Mouse (Mus musculus) inflammation-experienced regulatory T-cells, adult 6 months (primary cell): Measurements from ENCODE around the gene Dtd1. TPM values are rescaled to one million over a fixed set of nuclear protein-coding genes. Genes with fewer than 3 reads are reported as not detected.

Source experiments
- ATAC-seq: one replicate; pipeline ENCODE4 v1.8.0; 2017
- polyA plus RNA-seq, 3 experiments: library from polyadenylated mRNA; unstranded; fragments of 100-300 nt; shearing (Covaris generic); gene quantifications; one replicate each; pipeline ENCODE4 v1.2.1; 2017

Gene Dtd1
- polyA plus RNA-seq, 3 experiments from 2014 or later: 64.8 to 90.8 (median 83.9) TPM

- no peak for ATAC-seq
Measured at GRCm38 (mm10) chr2:144715211-144715768, 115.6 kb downstream of the Dtd1 start.

GRCm38 (mm10) chr2:144716248-144716647, 116.6 kb downstream of the Dtd1 start:
- no peak for ATAC-seq

DNA sequence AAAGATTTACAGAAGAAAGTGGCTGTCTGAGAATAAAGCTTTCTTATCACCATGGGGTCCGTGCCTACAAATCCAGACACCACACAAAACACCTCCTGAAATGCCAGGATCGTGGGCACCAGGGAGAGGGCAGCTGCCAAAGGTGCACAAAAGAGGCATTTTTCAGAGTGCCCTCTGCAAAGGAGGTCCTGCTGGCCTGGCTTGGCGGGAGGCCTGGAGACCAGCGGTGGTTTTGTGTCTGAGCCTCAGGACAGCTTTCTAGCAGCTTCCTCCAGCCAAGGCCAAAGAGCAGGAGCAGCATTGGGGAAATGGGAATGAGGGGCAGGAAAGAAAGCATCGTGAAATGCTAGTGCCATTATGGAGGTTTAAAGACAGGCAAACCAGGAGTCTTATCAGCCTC, 118.6 kb downstream of the Dtd1 start:
- no peak for ATAC-seq

DNA sequence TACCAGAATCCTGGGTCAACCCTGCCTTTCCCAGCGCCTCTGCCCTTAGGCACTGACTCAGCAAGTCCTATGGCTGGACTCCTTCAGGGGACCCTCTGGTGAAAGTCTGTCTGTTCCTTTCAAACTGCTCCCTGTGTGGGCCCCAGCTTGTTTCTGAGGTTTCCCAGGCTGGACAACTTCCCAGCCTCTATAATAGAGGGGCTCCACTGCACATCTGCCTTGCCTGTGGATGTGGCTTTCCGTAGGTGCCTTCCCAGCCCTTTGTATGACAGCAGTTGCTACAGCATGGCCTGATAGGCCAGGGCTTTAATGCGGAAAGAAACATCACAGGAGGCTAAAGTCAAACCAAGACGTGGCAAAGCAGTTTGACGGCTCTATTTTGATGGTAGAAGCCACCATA, 119.6 kb downstream of the Dtd1 start:
- no peak for ATAC-seq

DNA sequence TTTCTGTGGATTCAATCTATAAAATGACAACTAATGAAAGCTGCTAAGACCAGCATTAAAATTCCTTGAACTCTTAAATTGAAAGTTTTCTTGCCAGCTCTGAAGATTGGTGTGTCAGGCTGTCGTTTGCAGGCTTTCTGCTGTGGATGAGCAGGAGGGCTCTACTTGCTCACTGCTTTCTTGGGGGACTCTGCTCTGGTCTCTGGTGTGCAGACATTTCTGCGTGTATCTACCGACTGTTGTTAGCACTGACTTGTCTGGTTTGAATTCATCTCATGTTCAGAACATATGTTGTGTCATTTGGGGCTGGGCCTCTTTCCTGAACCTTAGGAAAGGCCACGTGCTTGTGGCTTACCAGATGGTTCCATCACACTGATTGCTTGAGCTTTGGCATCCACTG, 120.0 kb downstream of the Dtd1 start:
- no peak for ATAC-seq

DNA sequence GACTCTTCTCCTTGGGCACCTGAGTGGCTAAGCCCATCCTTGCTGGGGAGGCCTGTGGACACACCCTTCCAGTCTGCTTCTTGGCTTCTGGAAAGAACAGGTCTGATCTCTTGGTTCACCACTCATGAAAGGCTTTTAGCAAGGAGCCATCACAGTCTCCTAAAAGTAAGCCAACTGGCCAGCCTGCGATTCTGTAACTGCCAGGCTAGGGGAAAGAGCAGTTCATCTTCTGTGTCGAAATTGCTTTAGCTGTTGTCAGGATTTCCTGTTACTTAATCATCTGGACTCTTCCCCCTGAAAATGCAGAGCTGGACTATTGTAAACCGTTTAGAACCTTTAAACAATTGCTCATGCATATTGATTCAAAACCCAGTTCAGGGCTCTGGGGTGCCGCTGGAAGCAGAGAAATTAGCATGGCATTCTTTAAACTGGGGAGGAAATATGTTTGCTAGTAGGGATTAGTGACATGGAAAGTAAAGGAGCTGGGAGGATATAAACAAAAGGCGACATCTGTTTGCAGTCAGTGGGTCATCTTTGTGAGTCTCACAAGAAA, 120.8 kb downstream of the Dtd1 start:
- ATAC-seq: no peak

DNA sequence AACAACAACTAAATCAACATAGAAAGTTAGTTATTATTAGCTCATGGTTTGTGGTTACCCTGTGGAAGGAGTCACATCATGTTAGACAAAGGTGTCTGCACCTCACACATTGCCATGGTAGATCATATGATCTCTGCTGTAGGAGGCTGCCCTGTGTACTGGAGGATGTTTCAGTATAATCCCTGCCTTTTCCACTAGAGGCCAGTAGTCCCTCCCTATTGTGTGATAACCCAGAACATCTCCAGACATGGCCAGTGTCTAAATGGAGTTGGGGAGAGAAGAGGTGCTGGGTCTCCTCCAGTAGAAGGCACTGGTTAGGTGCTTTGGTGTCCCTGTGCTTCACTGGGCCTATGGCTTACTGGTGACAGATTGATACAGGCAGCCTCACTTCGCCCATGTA, 125.0 kb downstream of the Dtd1 start:
- no peak for ATAC-seq

DNA sequence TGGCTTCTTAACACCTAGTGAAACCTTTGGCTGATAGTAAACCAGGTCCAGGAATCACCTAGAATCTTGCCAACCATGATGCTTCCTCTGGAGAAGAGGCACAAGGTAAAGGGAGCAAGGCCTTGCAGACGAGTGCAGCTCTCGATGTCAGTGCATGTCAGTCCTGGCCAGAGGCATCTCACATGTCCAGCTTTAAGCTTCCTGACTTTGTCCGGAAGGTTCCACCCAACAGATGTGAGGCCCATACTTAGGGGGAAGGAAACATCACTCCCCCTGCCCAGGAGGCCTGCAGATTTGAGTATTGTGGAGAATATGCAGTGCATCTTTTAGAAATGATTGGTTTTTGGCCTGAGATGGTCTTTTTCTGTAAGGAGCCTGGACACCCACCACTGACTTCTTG, 127.4 kb downstream of the Dtd1 start:
- no peak for ATAC-seq

- ATAC-seq: no peak
Measured at GRCm38 (mm10) chr2:144729776-144730175, 130.1 kb downstream of the Dtd1 start.

DNA sequence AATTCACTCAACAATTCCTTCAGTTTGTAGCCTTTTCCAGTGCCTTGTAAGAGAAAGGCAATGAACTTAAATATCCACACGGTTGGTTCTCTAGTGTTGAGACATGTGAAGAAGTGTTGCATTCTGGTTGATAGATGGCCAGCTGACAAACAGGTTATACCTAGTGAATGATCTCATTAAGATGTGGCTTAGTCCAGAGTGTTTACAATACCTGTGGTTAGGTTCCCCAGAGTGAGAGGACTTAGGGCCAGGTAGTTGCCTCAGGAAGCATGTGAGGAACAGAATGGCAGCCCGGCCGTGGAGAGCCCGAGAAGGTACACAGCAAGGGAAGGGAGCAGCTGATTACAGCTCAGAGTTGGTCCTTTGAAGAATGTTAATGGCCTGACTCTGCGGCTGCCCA, 138.5 kb downstream of the Dtd1 start:
- ATAC-seq: no peak

DNA sequence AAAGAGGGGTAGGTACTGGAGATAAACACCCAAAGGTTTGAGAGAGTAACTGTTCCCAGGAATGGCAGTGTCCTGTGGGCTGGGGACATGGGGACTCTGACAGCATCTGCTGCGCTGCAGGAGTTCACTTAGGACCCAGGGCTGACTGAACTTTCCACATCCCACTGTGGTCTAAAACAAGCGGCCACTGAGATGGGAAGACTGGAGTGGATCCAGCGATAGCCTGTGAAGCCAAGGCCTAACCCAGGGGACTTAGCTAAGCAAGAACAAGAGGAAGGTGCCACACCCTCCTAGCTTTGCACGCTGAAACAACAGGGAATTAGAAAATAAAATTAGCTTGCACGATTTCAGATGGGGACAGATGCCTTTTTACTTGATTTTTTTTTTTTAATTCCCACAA, 138.9 kb downstream of the Dtd1 start:
- ATAC-seq: no peak

DNA sequence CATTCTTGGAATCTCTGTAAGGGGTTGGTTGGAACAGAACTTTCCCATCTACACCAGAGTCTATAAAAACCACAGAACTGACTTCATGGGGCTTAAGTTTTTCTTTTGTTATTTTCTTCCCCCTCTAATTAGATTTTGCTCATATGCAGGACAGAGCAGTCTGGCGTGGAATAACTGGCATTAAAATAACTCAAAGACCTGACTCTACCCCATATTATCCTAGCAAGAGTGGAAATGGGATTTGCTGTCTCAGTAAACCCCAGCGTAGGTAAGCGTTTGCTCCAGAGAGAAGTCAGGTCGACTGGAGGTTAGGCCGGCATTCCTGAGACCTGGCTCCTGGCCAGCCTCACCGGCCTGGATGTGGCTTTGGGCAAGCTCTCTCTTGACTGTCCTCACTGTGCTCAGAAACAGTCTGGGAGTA, 140.9 kb downstream of the Dtd1 start:
- ATAC-seq: no peak

- no peak for ATAC-seq
Measured at GRCm38 (mm10) chr2:144741973-144742372, 142.3 kb downstream of the Dtd1 start.

GRCm38 (mm10) chr2:144743316-144743715, 143.6 kb downstream of the Dtd1 start:
- ATAC-seq: no peak

DNA sequence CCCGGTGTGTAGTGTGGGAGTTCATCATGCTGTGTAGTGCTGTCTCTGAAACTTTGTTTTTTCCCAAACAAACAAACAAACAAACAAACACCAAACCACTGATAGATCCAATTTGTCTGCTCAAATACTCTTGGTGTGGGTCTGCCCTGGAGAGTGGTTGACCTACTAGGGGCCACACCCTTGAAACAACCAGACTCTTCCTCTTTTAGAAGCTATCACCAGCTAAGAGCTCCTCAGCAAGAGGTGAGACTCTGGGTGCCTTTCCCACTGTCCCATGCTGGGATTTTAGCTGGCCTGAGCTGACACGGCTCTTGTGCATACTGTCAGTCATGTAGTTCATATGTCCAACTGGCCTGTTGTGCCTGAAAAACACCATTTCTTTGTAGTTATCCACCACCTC, 145.6 kb downstream of the Dtd1 start:
- no peak for ATAC-seq

- no peak for ATAC-seq
Measured at GRCm38 (mm10) chr2:144746046-144746783, 146.5 kb downstream of the Dtd1 start.

- ATAC-seq: no peak
Measured at GRCm38 (mm10) chr2:144753604-144754003, 153.9 kb downstream of the Dtd1 start.

- no peak for ATAC-seq
Measured at GRCm38 (mm10) chr2:144755016-144755415, 155.3 kb downstream of the Dtd1 start.

DNA sequence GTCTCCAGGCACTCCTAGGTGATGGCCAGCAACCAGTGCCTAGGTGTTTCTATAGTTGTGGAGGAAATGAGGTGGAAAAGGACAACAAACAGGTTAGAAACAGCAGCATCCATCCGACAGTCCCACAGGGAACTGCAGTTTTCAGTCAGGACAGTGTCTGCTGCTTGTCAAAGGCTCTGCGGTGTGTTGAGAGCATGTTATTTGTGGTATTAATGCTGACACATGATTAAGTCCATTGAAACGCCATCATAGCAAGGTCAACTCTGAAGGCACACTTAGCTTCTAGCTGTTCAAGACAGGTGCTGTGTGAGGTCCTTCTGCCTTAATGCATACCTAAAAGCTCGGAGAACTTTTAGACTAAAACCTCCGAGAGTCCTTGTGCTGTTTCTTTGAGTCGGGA, 161.0 kb downstream of the Dtd1 start:
- ATAC-seq: no peak

DNA sequence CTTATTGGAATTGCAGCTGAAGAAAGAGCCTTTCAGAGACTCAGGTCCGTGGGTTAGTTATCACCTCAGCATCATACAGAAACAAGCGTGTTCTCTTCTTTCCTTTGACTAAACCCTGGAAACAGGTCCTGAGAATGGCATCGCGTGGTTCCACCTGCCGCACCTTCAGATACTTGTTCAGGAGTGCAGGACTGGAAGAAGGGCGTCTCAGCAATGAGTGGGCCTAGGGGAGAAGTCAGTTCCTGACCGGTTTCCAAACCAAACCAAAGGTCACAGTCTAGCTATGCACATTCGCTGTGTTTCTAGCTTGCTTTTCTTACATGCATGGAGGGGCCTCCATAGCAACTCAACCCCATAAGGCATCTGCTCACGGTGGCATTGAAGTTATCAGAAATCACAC, 164.0 kb downstream of the Dtd1 start:
- ATAC-seq: no peak

DNA sequence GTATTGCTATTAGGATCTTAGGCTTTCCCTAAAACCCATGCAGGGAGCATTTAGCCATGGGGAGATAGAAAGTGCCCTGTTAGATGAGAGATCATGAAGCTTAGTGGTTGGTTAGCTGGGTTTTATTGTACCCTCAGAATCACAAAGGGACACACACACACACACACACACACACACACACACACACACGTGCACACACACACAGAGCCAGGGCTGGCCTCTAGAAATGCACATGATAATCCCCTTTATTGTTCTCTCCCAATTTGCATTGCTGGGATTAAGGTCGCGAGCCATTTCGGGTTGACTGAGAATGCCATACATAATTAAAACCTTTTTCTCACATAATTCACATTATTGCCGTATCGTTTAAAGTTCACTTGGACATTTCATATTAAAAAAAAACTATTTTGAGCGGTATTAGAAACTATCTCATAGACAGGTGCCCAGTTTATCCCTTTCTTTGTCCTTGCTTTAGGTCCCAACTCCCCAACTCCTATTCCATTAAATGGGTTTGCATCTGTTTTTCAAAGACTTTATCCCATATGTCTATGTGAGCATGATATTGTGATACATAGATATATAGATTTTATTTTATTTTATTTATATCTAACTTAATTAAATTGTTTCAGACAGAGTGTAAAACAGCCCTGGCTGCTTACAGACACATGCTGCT, 164.6 kb downstream of the Dtd1 start:
- ATAC-seq: no peak

DNA sequence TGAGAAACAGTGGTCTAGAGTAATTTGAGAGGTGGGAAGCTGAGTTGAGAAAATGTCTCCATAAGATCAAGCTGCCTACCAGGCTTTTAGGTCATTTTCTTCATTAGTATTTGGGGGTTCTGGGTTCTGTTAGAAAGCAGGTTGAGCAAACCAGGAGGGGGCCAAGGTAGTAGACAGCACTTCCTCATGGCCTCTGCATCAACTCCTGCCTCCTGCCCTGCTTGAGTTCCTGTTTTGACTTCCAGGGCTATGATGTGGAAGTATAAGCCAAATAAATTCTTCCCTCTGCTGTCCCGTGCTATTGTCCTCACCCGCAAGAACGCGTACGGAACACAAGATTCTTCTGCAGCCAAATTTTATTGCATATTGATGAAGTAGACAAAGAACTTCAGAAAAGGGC, 165.5 kb downstream of the Dtd1 start:
- ATAC-seq: no peak

DNA sequence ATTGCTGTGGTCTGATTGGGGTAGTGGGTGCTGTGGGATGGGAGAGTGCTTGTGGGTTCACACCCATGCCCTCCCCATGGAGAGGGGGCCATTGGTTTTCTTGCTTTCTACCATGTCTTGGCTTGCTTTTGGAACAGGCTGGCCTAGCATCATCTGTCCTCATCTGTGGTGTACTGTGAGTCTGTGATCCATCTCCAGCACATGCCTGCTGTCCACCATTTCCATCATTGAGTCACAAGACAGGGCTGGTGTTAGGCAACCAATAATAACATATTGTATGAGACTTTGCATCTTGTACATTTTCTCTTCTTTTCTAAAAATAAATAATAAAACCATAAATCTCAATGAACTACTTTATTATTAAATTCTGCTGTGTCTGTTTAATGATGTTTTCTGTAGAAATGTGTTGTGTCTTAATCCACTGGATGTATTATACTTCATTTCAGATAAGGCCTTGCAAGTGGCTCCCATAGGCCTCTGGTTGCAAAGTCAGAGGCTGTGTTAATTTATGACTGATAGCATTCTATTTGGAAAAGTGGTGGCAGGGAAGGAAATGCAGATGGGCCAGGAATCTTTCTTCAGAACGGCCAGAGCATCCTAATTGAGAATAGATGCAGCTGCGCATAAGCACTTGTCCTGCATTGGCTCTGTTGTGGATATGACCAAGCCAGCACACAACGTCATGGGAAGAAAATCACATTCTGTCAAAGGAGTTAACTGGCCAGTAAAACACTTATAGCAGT, 168.8 kb downstream of the Dtd1 start:
- ATAC-seq: no peak
